Mouse (Mus musculus) cerebral cortex, adult 2 months (tissue): Measurements from ENCODE around the gene Tmem30b.

ENCODE experiments used
- WGBS: fragments of 180-500 bp; shearing (Covaris S2); methylation state at CpG from one replicate; pipeline ENCODE4 v1.1.7; 2018; 5-methylcytosine and 5-hydroxymethylcytosine counted together

The Tmem30b gene

DNA sequence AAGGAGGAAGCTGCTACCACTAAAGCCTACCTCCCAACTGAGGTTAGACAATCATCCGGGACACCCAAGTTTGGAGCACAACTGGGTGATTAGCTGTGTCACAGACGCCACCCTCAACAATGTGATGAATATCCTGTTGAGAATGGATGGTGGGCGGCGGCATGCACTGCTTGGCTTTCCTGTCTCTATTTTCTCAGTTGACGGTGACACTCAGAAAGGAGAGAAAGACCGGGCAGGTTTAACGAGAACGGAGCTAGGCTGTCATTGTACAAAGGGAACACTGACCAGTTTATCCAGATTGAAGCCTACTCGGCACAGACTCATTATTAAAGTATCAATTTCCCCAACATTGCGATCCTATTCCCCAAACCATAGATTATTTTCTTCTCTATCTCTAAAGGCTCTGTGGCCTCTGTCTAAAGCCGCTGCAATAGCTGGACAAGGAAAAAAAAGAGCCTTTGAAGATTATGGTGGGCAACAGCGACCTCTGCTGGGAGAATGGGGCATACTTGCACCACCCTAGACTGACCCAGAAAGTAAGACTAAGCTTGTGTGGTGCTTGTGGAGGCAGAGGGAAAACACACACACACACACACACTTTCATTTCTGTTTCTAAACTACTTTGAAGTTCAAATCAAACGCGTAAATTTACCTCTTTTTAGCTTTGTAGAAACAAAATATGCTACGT is 29.0 kb downstream of the Tmem30b start:
- WGBS = 24% methylated on average over 15 of the region's 15 CpGs

DNA sequence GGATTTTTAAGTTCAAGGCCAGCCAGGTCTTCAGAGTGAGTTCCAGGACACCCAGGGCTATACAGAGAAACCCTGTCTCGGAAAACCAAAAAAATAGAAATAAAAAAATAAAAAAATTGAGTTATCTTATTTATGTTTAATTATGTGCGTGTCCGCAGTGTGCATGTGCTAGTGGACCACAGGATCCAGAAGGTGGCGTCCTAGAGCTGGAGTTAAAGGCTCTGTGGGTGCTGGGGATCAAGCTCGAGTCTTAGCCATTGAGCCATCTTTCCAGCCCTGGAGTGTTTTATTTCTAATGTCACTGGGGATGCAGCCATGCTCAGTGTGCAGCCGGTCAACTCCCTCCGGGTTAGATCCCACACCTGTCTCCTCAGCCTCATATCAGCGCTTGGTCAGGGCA is 29.7 kb downstream of the Tmem30b start:
- WGBS = 94% methylated on average over 8 of the region's 8 CpGs

GRCm38 (mm10) chr12:73514722-73515121 is 31.5 kb downstream of the Tmem30b start:
- 80% methylated on average over 6 of the region's 6 CpGs for WGBS

DNA sequence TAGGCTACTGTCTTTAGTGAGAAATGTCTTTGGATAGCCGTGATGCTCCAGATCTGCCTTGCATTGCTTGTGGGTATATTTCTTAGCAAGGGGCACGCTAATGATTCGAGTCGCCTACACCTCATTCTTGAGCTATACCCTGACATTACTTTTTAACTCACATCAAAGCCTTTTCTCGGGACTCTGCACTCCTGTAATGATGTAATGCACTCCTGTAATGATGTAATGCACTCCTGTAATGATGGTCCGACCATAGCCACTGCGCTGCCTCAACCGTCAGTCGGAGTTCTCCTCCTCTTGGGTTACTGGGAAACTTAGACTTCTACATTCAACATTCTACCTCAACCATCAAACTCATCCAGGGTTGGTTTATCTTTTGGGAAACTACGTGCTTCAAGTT is 32.2 kb downstream of the Tmem30b start:
- 90% methylated on average over 10 of the region's 10 CpGs for WGBS

DNA sequence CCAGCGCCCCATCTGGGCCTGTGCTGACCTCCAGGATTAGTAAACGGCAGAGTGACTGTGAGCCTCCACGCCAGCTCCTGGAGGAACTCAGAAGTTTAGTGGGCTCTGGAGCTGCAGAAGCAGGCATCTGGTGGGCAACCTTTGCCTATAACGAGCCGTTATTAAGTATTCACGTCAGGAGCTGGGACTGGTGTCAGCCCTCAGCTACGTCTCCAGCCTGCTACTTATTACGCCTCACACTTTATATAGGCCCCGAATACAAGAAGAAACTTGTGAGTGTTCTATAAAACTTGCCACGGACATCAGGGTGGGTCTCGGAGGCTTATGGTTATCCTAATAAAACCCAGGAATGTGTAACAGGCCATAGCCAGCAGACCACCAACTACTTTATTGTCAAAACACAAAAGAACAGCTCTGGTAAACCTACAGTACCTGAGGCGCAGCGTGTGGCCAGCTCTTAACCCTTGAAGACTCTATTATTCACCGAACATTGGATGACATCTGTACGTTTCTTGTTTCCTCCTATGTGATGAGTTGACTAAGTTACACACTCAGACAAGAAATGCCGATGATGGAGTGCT is 34.6 kb downstream of the Tmem30b start:
- WGBS = 89% methylated on average over 16 of the region's 16 CpGs

DNA sequence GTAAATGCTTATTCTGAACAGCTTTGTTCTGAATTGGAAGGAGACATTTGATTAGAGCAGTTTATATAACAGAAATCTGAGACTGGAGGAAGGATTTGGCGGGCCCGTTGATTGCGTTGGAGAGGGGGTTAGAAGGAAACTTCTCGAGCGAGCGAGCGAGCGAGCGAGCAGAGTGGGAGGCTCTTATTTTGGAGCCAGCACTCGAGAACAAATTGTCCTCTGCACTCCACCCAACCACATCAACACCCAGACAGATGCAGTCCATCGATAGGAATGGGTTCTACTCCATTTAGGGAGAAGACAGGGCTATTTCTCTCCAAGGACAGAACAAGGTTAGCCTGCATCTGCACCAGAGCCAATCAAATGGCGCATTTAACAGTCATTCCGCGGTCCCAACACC is 39.1 kb downstream of the Tmem30b start:
- 33% methylated on average over 14 of the region's 14 CpGs for WGBS

DNA sequence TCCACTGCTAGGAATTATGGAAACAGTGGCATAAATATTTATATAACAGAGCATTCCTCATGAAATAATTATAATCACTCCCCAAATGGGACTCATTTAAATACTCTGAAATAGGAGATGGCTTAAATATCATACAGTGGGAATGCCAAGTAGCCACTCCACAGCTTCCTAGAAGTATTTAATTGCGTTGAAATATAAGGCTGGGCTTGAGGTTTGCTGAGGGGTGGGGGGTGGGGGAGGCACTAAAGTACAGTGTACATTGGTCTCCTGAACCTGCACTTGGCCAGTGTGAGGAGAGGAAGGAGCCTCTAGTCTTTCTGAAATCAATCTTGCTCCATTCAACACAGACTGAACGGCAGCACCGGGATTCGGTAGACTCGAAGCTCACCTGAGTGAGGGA is 39.5 kb downstream of the Tmem30b start:
- WGBS = 61% methylated on average over 5 of the region's 5 CpGs

DNA sequence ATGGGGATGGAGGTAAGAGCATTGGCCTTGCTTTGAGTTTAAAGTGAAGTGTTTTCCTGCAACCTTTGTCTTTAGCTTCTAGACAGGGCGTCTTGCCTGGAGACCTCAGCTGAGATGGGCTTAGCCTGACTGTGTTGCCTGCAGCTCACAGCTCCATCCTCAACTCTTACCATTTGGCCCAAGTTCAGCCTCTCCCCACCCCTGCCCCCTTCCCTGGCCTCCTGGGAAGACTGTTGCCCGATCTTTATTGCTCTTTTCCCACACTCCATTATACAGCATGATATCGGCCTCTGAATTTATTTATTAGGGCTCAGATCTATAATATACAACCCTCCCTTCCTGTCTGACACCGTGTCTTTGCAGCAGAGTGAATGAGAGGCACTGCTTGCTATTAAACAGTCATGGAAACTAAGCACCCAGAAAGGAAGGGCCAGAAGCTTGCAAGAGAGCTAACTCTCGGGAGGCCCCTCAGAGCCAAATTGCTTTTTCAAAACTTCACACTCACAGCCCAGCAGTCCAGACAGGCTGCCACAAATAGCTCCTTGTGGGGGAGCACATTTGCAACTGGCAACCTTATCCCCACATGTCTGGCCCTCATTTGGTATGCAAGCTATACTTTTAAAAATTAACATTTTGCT is 45.4 kb downstream of the Tmem30b start:
- WGBS = 56% methylated on average over 5 of the region's 5 CpGs

DNA sequence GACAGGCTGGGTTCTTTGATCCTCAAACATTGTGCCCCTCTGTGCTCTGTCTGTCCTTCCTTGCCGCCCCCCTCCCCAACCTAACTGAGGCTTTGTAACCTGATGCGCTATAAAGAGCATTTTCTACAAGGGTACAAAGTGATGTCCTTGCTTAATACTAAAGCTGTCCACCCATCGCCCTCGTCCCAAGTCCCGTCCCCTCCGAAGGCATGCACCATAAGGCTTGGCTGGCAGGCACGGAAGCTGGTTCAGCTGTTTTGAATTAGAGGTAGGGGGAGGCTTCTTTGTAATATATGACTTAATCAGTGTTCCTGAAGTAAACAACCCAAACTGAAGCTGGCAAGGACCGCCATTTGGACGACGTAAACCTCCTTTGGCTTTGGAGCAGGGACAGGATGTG is 51.0 kb downstream of the Tmem30b start:
- 85% methylated on average over 10 of the region's 10 CpGs for WGBS

- WGBS = 93% methylated on average over 16 of the region's 16 CpGs
Observed at GRCm38 (mm10) chr12:73493929-73494530, 52.2 kb downstream of the Tmem30b start.
